Mouse (Mus musculus): ENCODE results near the gene Lrrc52. TPM values are rescaled to one million over a fixed set of nuclear protein-coding genes. Genes with fewer than 3 reads are reported as not detected.

The Lrrc52 gene
- 0.23 TPM in 1 of 2 replicates, not detected in the other for polyA plus RNA-seq (2012; rRNA removed; ENCODE audit: low replicate concordance)

GRCm38 (mm10) chr1:167466765-167467426, at the start of gene Lrrc52:
TSS of gene Lrrc52 (minus strand) at chr1:167466780.

Other genes with a start within 250 kb of the Lrrc52 start
- 18.2 and 25.6 TPM in 2 replicates for gene Uck2, start 181.5 kb downstream of the Lrrc52 start, polyA plus RNA-seq (2012; rRNA removed; ENCODE audit: low replicate concordance)
- gene Tmco1, start 158.4 kb downstream of the Lrrc52 start, polyA plus RNA-seq (2012; rRNA removed; ENCODE audit: low replicate concordance): 37.0 and 106 TPM in 2 replicates
- gene Aldh9a1, start 116.8 kb downstream of the Lrrc52 start, polyA plus RNA-seq (2012; rRNA removed; ENCODE audit: low replicate concordance): 33.9 and 38.8 TPM in 2 replicates
- 385 and 531 TPM in 2 replicates for gene Mgst3, start 72.9 kb downstream of the Lrrc52 start, polyA plus RNA-seq (2012; rRNA removed; ENCODE audit: low replicate concordance)
- 13.2 and 27.6 TPM in 2 replicates for gene Rxrg, start 131.6 kb upstream of the Lrrc52 start, polyA plus RNA-seq (2012; rRNA removed; ENCODE audit: low replicate concordance)
- 0.12 and 0.37 TPM in 2 replicates for gene Lmx1a, start 222.5 kb upstream of the Lrrc52 start, polyA plus RNA-seq (2012; rRNA removed; ENCODE audit: low replicate concordance)

Data from mammary gland, adult 2 months (tissue).